Mouse (Mus musculus): Measurements from ENCODE around the gene Sirt3.

GRCm38 (mm10) chr7:140919911-140920310 is 37.8 kb upstream of the Sirt3 start:
- TF ChIP-seq CTCF (IDR thresholded peaks at IDR 0.05; ENCODE audit: low read depth) (no peak), EP300 (IDR thresholded peaks at IDR 0.05; ENCODE audit: low read depth) (no peak)
